Mouse (Mus musculus) megakaryocyte-erythroid progenitor cell, adult 5-6 weeks (primary cell): ENCODE data around the gene Clip3. TPM values are rescaled to one million over a fixed set of nuclear protein-coding genes. Genes with fewer than 3 reads are reported as not detected.

ENCODE experiments used
- ATAC-seq: replicated peaks from 2 replicates; pipeline ENCODE4 v1.8.0; 2016; ENCODE audit warnings: mild to moderate bottlenecking, inconsistent platforms; ENCODE audit not compliant: severe bottlenecking, poor library complexity, low FRiP score, low TSS enrichment
- total RNA-seq, 2 experiments: library from RNA; stranded (forward) in 1 of 2; stranded (reverse) in 1 of 2; fragments of 200-1000, 215-1000 nt in 1 of 2; fragments of >200 nt in 1 of 2; fragmentation: Nextera tagmentation in 1 of 2; gene quantifications; 2 replicates each; pipeline ENCODE4 v1.2.3; 2014 to 2017

Clip3 gene
- not detected in 2 replicates for total RNA-seq (2014; fragmentation: Nextera tagmentation)
- total RNA-seq (2017): not detected in 2 replicates

DNA sequence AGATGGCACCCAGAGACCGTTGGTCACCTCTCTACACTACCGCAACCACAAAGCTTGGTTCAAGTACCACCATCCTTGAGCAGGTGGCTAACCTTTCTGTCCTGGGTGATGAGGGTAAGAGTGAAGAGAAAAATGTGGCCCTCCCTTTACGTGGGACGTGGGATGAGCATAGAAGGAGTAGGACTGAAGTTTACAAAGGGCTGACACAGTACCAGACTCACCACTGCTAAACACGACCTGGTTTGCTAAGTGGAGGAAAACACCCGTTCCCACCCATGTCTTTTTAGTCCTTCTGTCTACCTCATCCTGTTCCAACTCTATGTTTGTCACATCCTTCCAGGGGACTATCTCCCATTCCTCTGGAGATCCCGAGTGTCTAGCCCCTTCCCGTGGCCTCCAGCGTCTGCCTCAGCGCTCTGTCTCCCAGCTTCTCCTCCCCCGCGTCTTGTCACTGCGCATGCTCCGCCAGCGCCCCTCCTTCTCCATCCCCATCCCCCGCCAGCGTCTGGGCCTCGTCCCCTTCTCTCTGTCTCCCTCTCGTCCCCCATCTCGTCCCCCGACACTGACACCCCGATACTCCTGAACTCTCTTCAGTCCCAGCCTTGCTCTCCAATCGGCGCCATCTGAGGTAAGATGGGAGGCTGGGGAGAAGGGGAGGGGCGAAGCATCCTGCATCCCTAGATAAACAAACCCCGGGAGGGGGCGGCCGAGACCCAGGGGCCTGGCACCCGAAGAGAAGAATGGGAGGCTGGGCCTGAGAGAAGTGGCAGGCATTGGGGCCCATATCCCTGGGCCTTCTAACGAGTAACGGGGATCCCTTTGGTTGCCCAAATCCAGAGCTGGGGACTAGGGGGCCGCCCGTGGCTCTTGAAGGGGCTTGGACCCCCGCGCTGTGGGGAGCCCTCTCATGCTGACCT, at the start of gene Clip3:
Clip3 (plus strand) TSS at position 514 of the 917 bp plus-strand sequence.
- no peak; the same call in 1 of the 2 replicates for ATAC-seq

GRCm38 (mm10) chr7:30251956-30252954, 39.3 kb upstream of the Clip3 start:
- no peak for ATAC-seq

DNA sequence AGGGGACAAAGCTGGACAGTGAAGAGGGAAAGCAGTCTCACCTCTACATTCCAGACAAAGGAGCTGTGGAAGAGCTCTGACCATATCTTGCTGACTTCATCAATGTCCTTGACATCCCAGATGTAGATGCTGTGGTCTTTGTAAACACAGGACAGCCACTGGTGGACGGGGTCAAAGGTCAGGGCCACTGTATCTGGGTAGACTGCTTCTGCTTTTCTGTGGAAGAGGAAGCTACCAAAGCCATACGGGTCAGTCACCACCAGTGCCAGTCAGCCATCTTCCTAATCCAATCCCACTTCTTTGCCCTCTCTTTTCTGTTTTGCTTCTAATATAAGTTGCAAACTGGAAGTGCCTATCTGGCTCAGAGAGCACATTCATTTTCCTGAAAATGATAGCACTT, 26.5 kb upstream of the Clip3 start:
- ATAC-seq: no peak

DNA sequence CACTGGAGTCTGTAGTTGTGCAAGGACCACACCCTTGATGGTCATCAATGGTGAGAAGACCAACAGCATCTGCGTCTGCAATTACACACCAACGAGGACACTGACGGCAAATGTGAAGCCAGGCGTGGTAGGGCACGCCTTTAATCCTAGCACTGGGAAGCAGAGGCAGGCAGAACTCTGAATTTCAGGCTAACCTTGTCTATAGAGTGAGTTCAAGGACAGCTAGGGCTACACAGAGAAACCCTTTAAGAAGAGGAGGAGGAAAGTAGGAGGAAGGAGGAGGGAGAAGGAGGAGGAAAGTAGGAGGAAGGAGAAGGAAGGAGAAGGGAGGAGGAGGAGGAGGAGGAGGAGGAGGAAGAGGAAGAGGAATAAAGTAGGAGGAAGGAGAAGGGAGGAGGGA, 26.0 kb upstream of the Clip3 start:
- no peak for ATAC-seq

DNA sequence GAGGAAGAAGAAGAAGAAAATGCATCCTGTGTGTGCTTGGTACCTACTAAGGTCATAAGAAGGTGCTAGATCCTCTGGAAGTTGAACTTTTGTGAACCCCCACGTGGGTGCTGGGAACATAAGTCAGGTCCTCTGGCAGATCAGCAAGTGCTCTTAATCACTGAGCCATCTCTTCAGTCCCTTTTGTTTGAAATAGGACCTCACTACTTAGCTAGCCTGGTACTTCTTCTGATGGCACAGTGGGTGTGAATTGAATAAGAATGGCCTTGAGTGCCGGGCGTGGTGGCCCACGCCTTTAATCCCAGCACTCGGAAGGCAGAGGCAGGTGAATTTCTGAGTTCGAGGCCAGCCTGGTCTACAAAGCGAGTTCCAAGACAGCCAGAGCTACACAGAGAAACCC, 25.6 kb upstream of the Clip3 start:
- no peak for ATAC-seq

DNA sequence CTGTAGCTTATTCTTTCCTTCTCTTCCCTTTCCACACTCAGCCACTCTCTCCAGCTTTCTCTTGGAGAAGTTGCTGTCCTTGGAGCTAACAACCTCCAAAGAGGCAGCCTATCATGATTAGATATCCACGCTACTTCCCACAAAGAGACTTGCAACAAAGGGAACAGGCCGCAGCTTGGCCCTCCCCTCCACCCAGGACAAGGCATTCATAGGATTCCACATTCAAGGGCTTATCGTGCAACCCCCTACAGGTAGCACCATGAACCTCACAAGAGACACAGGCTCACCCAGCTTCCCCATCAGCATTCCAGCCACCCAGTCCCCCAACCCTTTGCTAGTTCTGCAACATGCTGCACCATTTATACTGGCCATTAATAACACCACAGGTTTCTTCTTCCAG, 24.7 kb upstream of the Clip3 start:
- ATAC-seq: no peak

DNA sequence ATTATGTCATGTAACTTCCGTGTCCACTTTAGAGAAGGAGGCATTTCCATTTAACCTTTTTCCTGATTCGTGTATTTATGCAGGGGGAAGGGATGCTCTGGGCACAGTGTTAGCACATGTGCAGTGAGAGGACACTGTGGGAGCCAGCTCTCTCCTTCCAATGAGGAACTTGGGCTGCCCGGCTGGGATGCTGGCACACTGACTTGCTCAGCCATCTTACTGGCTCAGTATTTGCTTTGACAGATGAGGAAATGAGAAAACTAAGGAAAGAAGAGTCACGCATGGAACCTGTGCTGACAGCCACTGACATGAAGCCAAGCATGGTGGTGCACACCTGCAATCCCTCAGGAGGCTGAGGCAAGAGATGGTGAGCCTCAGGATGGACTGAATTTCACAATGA, 21.9 kb upstream of the Clip3 start:
- no peak for ATAC-seq

GRCm38 (mm10) chr7:30274383-30274782, 17.1 kb upstream of the Clip3 start:
- no peak for ATAC-seq

GRCm38 (mm10) chr7:30278911-30279310, 12.6 kb upstream of the Clip3 start:
- no peak for ATAC-seq

DNA sequence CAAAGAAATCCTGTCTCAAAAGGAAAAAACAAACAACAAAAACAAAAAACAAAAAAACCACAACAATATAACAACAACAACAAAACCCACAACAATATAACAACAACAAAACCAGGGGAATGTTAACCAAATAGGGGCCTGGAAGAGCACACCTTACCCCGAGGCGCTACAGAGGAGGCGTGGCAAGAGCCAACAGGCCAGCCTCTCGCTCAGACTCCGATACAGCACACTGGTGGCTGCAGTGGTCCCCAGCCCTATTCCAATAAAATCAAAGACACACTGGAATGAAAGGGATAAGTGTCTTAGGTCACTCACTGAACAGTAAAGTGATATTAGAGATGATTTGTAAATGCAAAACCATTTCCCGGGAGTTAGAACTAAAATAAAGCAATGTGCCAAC, 12.0 kb upstream of the Clip3 start:
- ATAC-seq: peak; percentile 56

- peak; percentile 93 for ATAC-seq
Measured at GRCm38 (mm10) chr7:30279951-30280669, 11.4 kb upstream of the Clip3 start, which contains the start of the genes Thap8 and Wdr62. Thap8 (plus strand) TSS chr7:30280094. Wdr62 (minus strand) TSS chr7:30280419.

- ATAC-seq: peak; percentile 53
Measured at GRCm38 (mm10) chr7:30280670-30281138, 10.8 kb upstream of the Clip3 start.

- ATAC-seq: no peak
Measured at GRCm38 (mm10) chr7:30281522-30281921, 10.0 kb upstream of the Clip3 start.

- ATAC-seq: no peak
Measured at GRCm38 (mm10) chr7:30282740-30283139, 8.8 kb upstream of the Clip3 start.

DNA sequence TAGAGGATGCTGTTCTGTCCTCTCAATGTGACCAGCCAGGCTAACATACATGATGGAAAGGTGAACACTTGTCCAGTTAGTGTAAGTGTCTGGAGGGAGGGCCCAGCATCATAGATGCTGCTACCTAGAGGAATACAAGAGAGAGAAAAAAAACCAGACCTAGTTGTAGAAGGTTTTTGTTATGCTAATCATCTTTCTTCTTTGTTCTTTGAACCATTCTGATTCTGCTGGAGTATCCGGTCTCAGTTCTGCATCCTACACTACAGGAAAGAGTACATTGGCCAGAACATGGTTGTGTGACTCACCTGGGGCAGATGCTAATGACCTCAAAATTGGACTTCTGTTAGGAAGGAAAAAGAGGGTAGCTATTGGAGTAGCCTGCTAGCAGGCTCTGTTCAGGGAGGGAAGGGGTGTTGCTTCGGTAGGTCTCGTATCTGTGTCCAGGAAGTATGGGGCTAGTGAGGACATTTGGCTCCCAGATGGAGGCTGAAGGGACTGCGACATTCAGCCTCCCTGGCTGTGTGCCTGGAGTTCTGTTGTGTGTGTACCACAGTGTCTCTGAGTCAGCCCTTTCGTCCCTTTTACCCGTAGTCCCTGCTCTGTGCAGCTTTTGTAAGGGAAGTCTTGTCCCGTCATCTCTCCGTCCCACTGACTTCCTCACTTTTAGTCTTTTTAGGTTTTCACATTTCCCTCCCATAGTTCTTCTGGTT, 4.7 kb upstream of the Clip3 start:
- ATAC-seq: no peak

DNA sequence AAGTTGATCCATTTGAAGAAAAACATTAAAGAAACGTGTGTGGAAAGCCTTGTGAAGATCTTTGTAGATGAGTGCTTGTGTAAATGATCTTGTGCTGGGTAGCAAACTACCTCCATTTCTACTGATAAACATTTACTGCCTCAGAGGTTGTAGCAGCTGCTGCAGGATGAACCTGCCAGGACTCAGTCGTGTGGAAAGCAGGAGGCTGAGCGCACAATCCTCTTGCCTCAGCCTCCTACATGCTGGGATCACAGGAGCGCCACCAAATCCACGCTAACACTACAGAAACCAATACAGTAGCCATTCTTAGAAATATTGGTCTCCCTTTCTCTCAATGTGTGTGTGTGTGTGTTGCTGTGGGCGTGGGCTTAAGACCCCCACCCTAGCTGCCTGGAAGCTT, 3.5 kb upstream of the Clip3 start:
- no peak for ATAC-seq

DNA sequence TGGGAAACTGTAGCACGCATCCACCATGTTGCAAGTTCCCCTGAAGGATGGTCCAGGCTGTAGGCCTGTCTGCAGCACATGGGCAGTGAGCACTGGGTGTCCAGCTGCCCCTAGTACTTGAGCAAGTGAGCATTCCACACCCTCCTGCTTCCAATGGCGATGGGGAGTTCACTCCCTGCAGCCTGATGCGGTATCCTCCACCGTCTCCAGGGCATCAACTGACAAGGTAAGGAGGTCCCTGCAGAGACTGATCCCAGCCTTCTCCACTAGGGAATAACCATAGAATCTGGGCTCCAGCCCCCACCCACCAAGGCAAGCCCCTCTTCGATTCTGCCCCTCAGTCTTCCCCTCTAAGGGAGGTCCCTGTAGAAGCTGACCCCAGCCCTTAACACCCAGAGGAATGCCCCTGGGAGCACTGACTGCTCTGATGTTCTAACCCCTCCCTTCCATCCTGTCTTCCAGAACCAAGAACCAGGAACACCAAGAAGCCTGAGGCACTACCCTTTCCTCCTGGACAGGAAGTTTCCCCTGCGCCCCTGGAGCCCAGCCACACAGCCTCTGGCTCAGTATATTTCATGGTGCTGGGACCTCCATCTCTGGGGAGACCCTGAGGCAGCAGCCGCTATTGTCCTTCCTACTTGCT, 2.3 kb upstream of the Clip3 start:
- ATAC-seq: no peak

DNA sequence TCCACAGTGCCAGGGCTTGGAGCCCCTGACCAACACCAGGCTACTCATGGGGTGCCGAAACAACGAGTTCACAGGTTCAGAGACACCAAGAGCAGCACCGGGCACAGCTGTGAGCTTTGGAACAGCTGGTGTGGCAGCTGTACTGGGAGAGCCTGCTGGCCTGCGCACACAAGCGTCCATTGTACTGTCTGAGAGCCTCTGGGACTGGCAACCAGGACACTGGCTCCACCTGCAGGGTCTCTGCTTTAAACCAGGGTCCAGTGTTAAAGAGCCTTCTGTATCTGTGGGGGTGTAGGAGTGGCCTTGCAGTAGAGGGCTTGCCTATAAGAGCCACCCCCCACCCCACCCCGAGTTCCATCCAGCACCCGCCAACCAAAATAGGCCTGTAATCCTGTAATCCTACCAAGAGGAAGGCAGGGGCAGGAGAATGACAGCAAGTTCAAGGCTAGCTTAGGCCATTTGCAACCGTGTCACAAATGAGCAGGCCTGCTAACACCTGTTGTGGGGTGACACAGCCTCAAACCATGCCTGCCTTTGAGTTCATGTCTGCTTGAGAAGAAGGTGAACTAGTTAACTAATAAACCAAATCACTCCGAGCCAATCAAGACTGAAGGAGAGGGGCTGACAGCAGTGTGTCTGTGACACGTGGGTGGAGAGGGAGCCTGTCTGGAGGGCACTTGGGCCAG, 1.7 kb upstream of the Clip3 start:
- ATAC-seq: no peak
